Mouse (Mus musculus): Measurements from ENCODE around the gene Helq. TPM values are rescaled to one million over a fixed set of nuclear protein-coding genes. Genes with fewer than 3 reads are reported as not detected.

The Helq gene
- total RNA-seq, 2 experiments from 2014 or later: 6.1 to 6.3 TPM

Other genes starting within 250 kb of the Helq start
- gene Plac8, start 226.4 kb downstream of the Helq start, total RNA-seq (2021): 1 to 10 TPM in 1 of 2 experiments, not detected in 1; 1.3 TPM
- gene Coq2, start 123.5 kb downstream of the Helq start, total RNA-seq (2021): 10 to 100 TPM; 58.4 to 61.5 TPM
- gene Hpse, start 78.9 kb downstream of the Helq start, total RNA-seq (2021): under 1 TPM; 0.13 to 0.70 TPM
- 10 to 100 TPM; 65.7 to 67.6 TPM for gene Mrps18c, start within 50 bp of the Helq start, total RNA-seq (2021)
- 1 to 10 TPM; 4.5 to 5.2 TPM for gene Abraxas1, start 22.4 kb upstream of the Helq start, total RNA-seq (2021)
- gene Gpat3, start 47.1 kb upstream of the Helq start, total RNA-seq (2021): 1 to 10 TPM; 4.9 to 7.0 TPM

Data from gastrocnemius, postnatal 25 days (tissue).